Mouse (Mus musculus): Measurements from ENCODE around the gene Olfr1167.
"Not testable (repeated sequence)": the region's sequence is repeated elsewhere in the genome, so short reads cannot be mapped to it uniquely, and the experiment has no call there.

Gene Olfr1167

GRCm38 (mm10) chr2:88155093-88155492, at the start of gene Olfr1167:
Olfr1167 (minus strand) TSS chr2:88155193.
- not testable (repeated sequence) for DNase-seq

- no peak for DNase-seq
These were observed 26.6 kb upstream of the Olfr1167 start, which contains the start of gene Olfr1168 for GRCm38 (mm10) chr2:88181580-88181979. Olfr1168 (plus strand) TSS chr2:88181880.

GRCm38 (mm10) chr2:88128172-88128571, 26.8 kb downstream of the Olfr1167 start, which contains the start of gene Olfr1166:
Olfr1166 (minus strand) TSS chr2:88128272.
- DNase-seq, result no peak

Measured in lung, postnatal 36 days (tissue).